Mouse (Mus musculus) liver, embryonic 13.5 days (tissue): ENCODE data around the gene Kif16b. TPM values are rescaled to one million over a fixed set of nuclear protein-coding genes. Genes with fewer than 3 reads are reported as not detected.

Experiments used
- ATAC-seq: fragments of 200-750 bp; cut with Nextera tagmentation; 2 replicates; pipeline ENCODE4 v1.8.0; 2017; ENCODE audit warnings: low read depth, mild to moderate bottlenecking, moderate number of reproducible peaks, moderate library complexity
- DNase-seq: peaks from one replicate; pipeline ENCODE4 v3.0.0; 2022
- H3K27ac ChIP-seq: fragments of 300-500 bp; sonication (generic); 2 replicates; pipeline ENCODE4 v1.5.1; 2015; ENCODE audit warnings: moderate library complexity, mild to moderate bottlenecking, inconsistent platforms
- H3K27me3 ChIP-seq: fragments of 300-500 bp; sonication (generic); 2 replicates; pipeline ENCODE4 v1.6.1; 2015; ENCODE audit warnings: mild to moderate bottlenecking, inconsistent platforms
- H3K36me3 ChIP-seq: fragments of 300-500 bp; sonication (generic); 2 replicates; pipeline ENCODE4 v1.6.1; 2015; ENCODE audit warnings: mild to moderate bottlenecking, inconsistent platforms
- H3K4me1 ChIP-seq: fragments of 300-500 bp; sonication (generic); replicated peaks from 2 replicates; pipeline ENCODE4 v1.6.1; 2015; ENCODE audit warnings: inconsistent platforms
- H3K4me2 ChIP-seq: fragments of 300-500 bp; sonication (generic); 2 replicates; pipeline ENCODE4 v1.6.1; 2015; ENCODE audit warnings: inconsistent platforms, mild to moderate bottlenecking, moderate library complexity
- H3K4me3 ChIP-seq: fragments of 300-500 bp; sonication (generic); replicated peaks from 2 replicates; pipeline ENCODE4 v1.5.1; 2015; ENCODE audit warnings: mild to moderate bottlenecking, inconsistent platforms
- H3K9ac ChIP-seq: fragments of 300-500 bp; sonication (generic); 2 replicates; pipeline ENCODE4 v1.6.1; 2015; ENCODE audit warnings: mild to moderate bottlenecking, inconsistent platforms
- H3K9me3 ChIP-seq: fragments of 300-500 bp; sonication (generic); replicated peaks from 2 replicates; pipeline ENCODE4 v1.6.1; 2016; ENCODE audit warnings: inconsistent platforms
- WGBS: fragments of 180-500 bp; shearing (Covaris S2); methylation state at CpG from one replicate; pipeline ENCODE4 v1.1.7; 2015; ENCODE audit not compliant: insufficient replicate concordance; 5-methylcytosine and 5-hydroxymethylcytosine counted together
- polyA plus RNA-seq: library from polyadenylated mRNA; unstranded; fragments of >200 nt; fragmentation: Nextera tagmentation; extraction: Ambion mirVana; gene quantifications from 2 replicates; pipeline ENCODE4 v1.2.1, GENCODE M21; 2015

Kif16b gene
- polyA plus RNA-seq, 1 experiment from 2014 or later: 2.9 TPM

- Histone ChIP-seq H3K4me2 (no peak overlapping the region), H3K27ac (no peak overlapping the region), H3K9ac (no peak overlapping the region), H3K9me3 (no peaks in the 10 kb centered on the region), H3K36me3 (no peaks in the 10 kb centered on the region), H3K4me1 (no peaks in the 10 kb centered on the region), H3K4me3 (no peak overlapping the region), H3K27me3 (no peaks in the 10 kb centered on the region)
- ATAC-seq: no peak
- DNase-seq: no peak
- 58% methylated on average over 1 of the region's 1 CpGs for WGBS
Measured at GRCm38 (mm10) chr2:142694936-142695331, 206.4 kb downstream of the Kif16b start.

GRCm38 (mm10) chr2:142694019-142694935 is 207.1 kb downstream of the Kif16b start:
- Histone ChIP-seq H3K27ac (no peak overlapping the region), H3K4me2 (no peak overlapping the region), H3K4me3 (no peak overlapping the region), H3K9me3 (no peaks in the 10 kb centered on the region), H3K9ac (no peak overlapping the region), H3K36me3 (no peaks in the 10 kb centered on the region), H3K27me3 (no peaks in the 10 kb centered on the region), H3K4me1 (no peaks in the 10 kb centered on the region)
- ATAC-seq (no peak), DNase-seq (no peak)
- 58% methylated on average over 3 of the region's 3 CpGs for WGBS

- Histone ChIP-seq H3K27me3 (no peaks in the 10 kb centered on the region), H3K9me3 (no peaks in the 10 kb centered on the region), H3K36me3 (no peaks in the 10 kb centered on the region)
Measured at GRCm38 (mm10) chr2:142693461-142693860, 207.9 kb downstream of the Kif16b start.

GRCm38 (mm10) chr2:142689496-142689895 is 211.8 kb downstream of the Kif16b start:
- no peak for ATAC-seq
- H3K27ac ChIP-seq: no peak overlapping the region

More at GRCm38 (mm10) chr2:142693461-142693860, 207.9 kb downstream of the Kif16b start:
- Histone ChIP-seq H3K9ac (no peak overlapping the region), H3K4me2 (no peak overlapping the region), H3K27ac (no peak overlapping the region), H3K4me1 (no peaks in the 10 kb centered on the region), H3K4me3 (no peak overlapping the region)
- 62% methylated on average over 1 of the region's 1 CpGs for WGBS
- ATAC-seq (no peak), DNase-seq (no peak)

GRCm38 (mm10) chr2:142687936-142688514 is 213.3 kb downstream of the Kif16b start:
- H3K27ac ChIP-seq: no peak overlapping the region
- 72% methylated on average over 4 of the region's 4 CpGs for WGBS
- H3K4me1 ChIP-seq: no peaks in the 10 kb centered on the region
- no peak overlapping the region for H3K9ac ChIP-seq
- ATAC-seq: no peak
- no peak overlapping the region for H3K4me3 ChIP-seq
- H3K4me2 ChIP-seq: no peak overlapping the region
- DNase-seq: no peak
- no peaks in the 10 kb centered on the region for H3K36me3 ChIP-seq
- H3K27me3 ChIP-seq: no peaks in the 10 kb centered on the region
- H3K9me3 ChIP-seq: no peaks in the 10 kb centered on the region

More at GRCm38 (mm10) chr2:142689496-142689895, 211.8 kb downstream of the Kif16b start:
- no peak overlapping the region for H3K4me2 ChIP-seq
- H3K4me3 ChIP-seq: no peak overlapping the region
- no peak overlapping the region for H3K9ac ChIP-seq
- DNase-seq: no peak
- no peaks in the 10 kb centered on the region for H3K36me3 ChIP-seq
- no peaks in the 10 kb centered on the region for H3K4me1 ChIP-seq
- no peaks in the 10 kb centered on the region for H3K9me3 ChIP-seq
- WGBS: 83% methylated on average over 2 of the region's 2 CpGs
- no peaks in the 10 kb centered on the region for H3K27me3 ChIP-seq

- H3K4me2 ChIP-seq: no peak overlapping the region
- 72% methylated on average over 5 of the region's 5 CpGs for WGBS
Measured at GRCm38 (mm10) chr2:142682965-142683709, 218.2 kb downstream of the Kif16b start.

GRCm38 (mm10) chr2:142668426-142668825 is 232.9 kb downstream of the Kif16b start:
- DNase-seq (no peak), ATAC-seq (no peak)
- Histone ChIP-seq H3K9ac (no peak overlapping the region), H3K4me2 (no peak overlapping the region), H3K9me3 (no peaks in the 10 kb centered on the region), H3K4me1 (no peaks in the 10 kb centered on the region), H3K36me3 (no peaks in the 10 kb centered on the region), H3K27me3 (no peaks in the 10 kb centered on the region), H3K4me3 (no peak overlapping the region), H3K27ac (no peak overlapping the region)
- 61% methylated on average over 3 of the region's 3 CpGs for WGBS

More at GRCm38 (mm10) chr2:142682965-142683709, 218.2 kb downstream of the Kif16b start:
- H3K4me1 ChIP-seq: no peaks in the 10 kb centered on the region
- H3K9ac ChIP-seq: no peak overlapping the region
- H3K9me3 ChIP-seq: no peaks in the 10 kb centered on the region
- H3K27ac ChIP-seq: no peak overlapping the region
- H3K27me3 ChIP-seq: no peaks in the 10 kb centered on the region
- ATAC-seq (no peak), DNase-seq (no peak)
- H3K4me3 ChIP-seq: no peak overlapping the region
- H3K36me3 ChIP-seq: no peaks in the 10 kb centered on the region

GRCm38 (mm10) chr2:142651591-142651990 is 249.7 kb downstream of the Kif16b start:
- H3K27ac ChIP-seq: no peak overlapping the region
- no peak overlapping the region for H3K4me3 ChIP-seq
- H3K36me3 ChIP-seq: no peaks in the 10 kb centered on the region
- DNase-seq (no peak), ATAC-seq (no peak)
- 66% methylated on average over 7 of the region's 7 CpGs for whole genome bisulfite sequencing
- H3K9me3 ChIP-seq: no peaks in the 10 kb centered on the region
- H3K9ac ChIP-seq: no peak overlapping the region
- no peak overlapping the region for H3K4me2 ChIP-seq
- H3K27me3 ChIP-seq: no peaks in the 10 kb centered on the region
- H3K4me1 ChIP-seq: no peaks in the 10 kb centered on the region

GRCm38 (mm10) chr2:142648023-142648453 is 253.3 kb downstream of the Kif16b start:
- H3K9ac ChIP-seq: no peak overlapping the region
- no peaks in the 10 kb centered on the region for H3K27me3 ChIP-seq
- ATAC-seq (no peak), DNase-seq (no peak)
- no peak overlapping the region for H3K4me3 ChIP-seq
- H3K4me1 ChIP-seq: no peaks in the 10 kb centered on the region
- H3K9me3 ChIP-seq: no peaks in the 10 kb centered on the region
- H3K36me3 ChIP-seq: no peaks in the 10 kb centered on the region
- no peak overlapping the region for H3K27ac ChIP-seq
- WGBS: 80% methylated on average over 8 of the region's 8 CpGs
- H3K4me2 ChIP-seq: no peak overlapping the region

GRCm38 (mm10) chr2:142646863-142647262 is 254.5 kb downstream of the Kif16b start:
- no peak for DNase-seq

GRCm38 (mm10) chr2:142641766-142642165 is 259.6 kb downstream of the Kif16b start:
- H3K4me2 ChIP-seq: no peak overlapping the region
- 53% methylated on average over 2 of the region's 2 CpGs for WGBS

More at GRCm38 (mm10) chr2:142646863-142647262, 254.5 kb downstream of the Kif16b start:
- Histone ChIP-seq H3K9ac (no peak overlapping the region), H3K4me2 (no peak overlapping the region), H3K4me3 (no peak overlapping the region), H3K27ac (no peak overlapping the region), H3K9me3 (no peaks in the 10 kb centered on the region), H3K36me3 (no peaks in the 10 kb centered on the region), H3K27me3 (no peaks in the 10 kb centered on the region), H3K4me1 (no peaks in the 10 kb centered on the region)
- WGBS: 59% methylated on average over 4 of the region's 4 CpGs
- ATAC-seq: no peak

More at GRCm38 (mm10) chr2:142641766-142642165, 259.6 kb downstream of the Kif16b start:
- no peaks in the 10 kb centered on the region for H3K27me3 ChIP-seq
- H3K4me3 ChIP-seq: no peak overlapping the region
- H3K36me3 ChIP-seq: no peaks in the 10 kb centered on the region
- ATAC-seq (no peak), DNase-seq (no peak)
- H3K9me3 ChIP-seq: no peaks in the 10 kb centered on the region
- H3K27ac ChIP-seq: no peak overlapping the region
- no peak overlapping the region for H3K9ac ChIP-seq
- no peaks in the 10 kb centered on the region for H3K4me1 ChIP-seq
